Mouse (Mus musculus): ENCODE results near the gene Gm1113. TPM values are rescaled to one million over a fixed set of nuclear protein-coding genes. Genes with fewer than 3 reads are reported as not detected.
A peak's percentile ranks its signal among the peaks of the same experiment; 100 is the strongest.

Gm1113 gene
- polyA plus RNA-seq, 1 experiment from 2014 or later: not detected

GRCm38 (mm10) chr9:35522821-35523515 lies 4.9 kb upstream of the Gm1113 start:
- ATAC-seq (replicated peaks; ENCODE audit: insufficient number of reproducible peaks, low FRiP score, low TSS enrichment): no peak
- no peak overlapping the region for H3K27ac ChIP-seq (ENCODE audit: low read depth, low read length)
- H3K4me3 ChIP-seq (ENCODE audit: low read depth, low read length): no peak overlapping the region
- no peaks in the 10 kb centered on the region for H3K27me3 ChIP-seq (ENCODE audit: control insufficient read depth, insufficient read depth, low read length)
- H3K4me2 ChIP-seq: no peak overlapping the region
- H3K36me3 ChIP-seq (ENCODE audit: control insufficient read depth, insufficient read depth, low read length): no peaks in the 10 kb centered on the region
- H3K9ac ChIP-seq (ENCODE audit: low read depth, low read length): no peak overlapping the region
- H3K9me3 ChIP-seq (replicated peaks; ENCODE audit: control insufficient read depth, low read length): no peaks in the 10 kb centered on the region
- 64% methylated on average over 1 of the region's 1 CpGs for WGBS (ENCODE audit: insufficient replicate concordance)
- no peaks in the 10 kb centered on the region for H3K4me1 ChIP-seq (ENCODE audit: control insufficient read depth, insufficient read depth, low read length)

- H3K4me1 ChIP-seq (ENCODE audit: control insufficient read depth, insufficient read depth, low read length): no peaks in the 10 kb centered on the region
- ATAC-seq (replicated peaks; ENCODE audit: insufficient number of reproducible peaks, low FRiP score, low TSS enrichment): no peak
- 74% methylated on average over 2 of the region's 2 CpGs for WGBS (ENCODE audit: insufficient replicate concordance)
- H3K4me3 ChIP-seq (ENCODE audit: low read depth, low read length): no peak overlapping the region
- no peaks in the 10 kb centered on the region for H3K36me3 ChIP-seq (ENCODE audit: control insufficient read depth, insufficient read depth, low read length)
- no peak overlapping the region for H3K9ac ChIP-seq (ENCODE audit: low read depth, low read length)
- H3K27ac ChIP-seq (ENCODE audit: low read depth, low read length): no peak overlapping the region
- H3K9me3 ChIP-seq (replicated peaks; ENCODE audit: control insufficient read depth, low read length): no peaks in the 10 kb centered on the region
- H3K27me3 ChIP-seq (ENCODE audit: control insufficient read depth, insufficient read depth, low read length): no peaks in the 10 kb centered on the region
- no peak overlapping the region for H3K4me2 ChIP-seq
Measured at GRCm38 (mm10) chr9:35522241-35522640, 4.2 kb upstream of the Gm1113 start.

GRCm38 (mm10) chr9:35520631-35521348 lies 2.7 kb upstream of the Gm1113 start:
- no peak overlapping the region for H3K27ac ChIP-seq (ENCODE audit: low read depth, low read length)
- WGBS (ENCODE audit: insufficient replicate concordance): 67% methylated on average over 6 of the region's 6 CpGs
- no peaks in the 10 kb centered on the region for H3K4me1 ChIP-seq (ENCODE audit: control insufficient read depth, insufficient read depth, low read length)
- no peaks in the 10 kb centered on the region for H3K36me3 ChIP-seq (ENCODE audit: control insufficient read depth, insufficient read depth, low read length)
- H3K4me2 ChIP-seq: no peak overlapping the region
- H3K4me3 ChIP-seq (ENCODE audit: low read depth, low read length): no peak overlapping the region
- ATAC-seq (replicated peaks; ENCODE audit: insufficient number of reproducible peaks, low FRiP score, low TSS enrichment): no peak
- no peaks in the 10 kb centered on the region for H3K27me3 ChIP-seq (ENCODE audit: control insufficient read depth, insufficient read depth, low read length)
- H3K9ac ChIP-seq (ENCODE audit: low read depth, low read length): no peak overlapping the region
- H3K9me3 ChIP-seq (replicated peaks; ENCODE audit: control insufficient read depth, low read length): no peaks in the 10 kb centered on the region

- Histone ChIP-seq H3K36me3 (ENCODE audit: control insufficient read depth, insufficient read depth, low read length) (no peaks in the 10 kb centered on the region), H3K4me2 (no peak overlapping the region), H3K4me1 (ENCODE audit: control insufficient read depth, insufficient read depth, low read length) (no peaks in the 10 kb centered on the region), H3K9me3 (replicated peaks; ENCODE audit: control insufficient read depth, low read length) (no peaks in the 10 kb centered on the region), H3K4me3 (ENCODE audit: low read depth, low read length) (no peak overlapping the region), H3K27ac (ENCODE audit: low read depth, low read length) (no peak overlapping the region), H3K9ac (ENCODE audit: low read depth, low read length) (no peak overlapping the region), H3K27me3 (ENCODE audit: control insufficient read depth, insufficient read depth, low read length) (no peaks in the 10 kb centered on the region)
- WGBS (ENCODE audit: insufficient replicate concordance): 88% methylated on average over 16 of the region's 16 CpGs
- ATAC-seq (replicated peaks; ENCODE audit: insufficient number of reproducible peaks, low FRiP score, low TSS enrichment): no peak
Measured at GRCm38 (mm10) chr9:35516711-35517110, 1.4 kb downstream of the Gm1113 start.

- ATAC-seq (replicated peaks; ENCODE audit: insufficient number of reproducible peaks, low FRiP score, low TSS enrichment): no peak
- WGBS (ENCODE audit: insufficient replicate concordance): 74% methylated on average over 5 of the region's 5 CpGs
- Histone ChIP-seq H3K27ac (ENCODE audit: low read depth, low read length) (no peak overlapping the region), H3K9ac (ENCODE audit: low read depth, low read length) (no peak overlapping the region), H3K4me3 (ENCODE audit: low read depth, low read length) (no peak overlapping the region), H3K9me3 (replicated peaks; ENCODE audit: control insufficient read depth, low read length) (no peaks in the 10 kb centered on the region), H3K4me2 (no peak overlapping the region), H3K4me1 (ENCODE audit: control insufficient read depth, insufficient read depth, low read length) (no peaks in the 10 kb centered on the region), H3K27me3 (ENCODE audit: control insufficient read depth, insufficient read depth, low read length) (no peaks in the 10 kb centered on the region), H3K36me3 (ENCODE audit: control insufficient read depth, insufficient read depth, low read length) (no peaks in the 10 kb centered on the region)
Measured at GRCm38 (mm10) chr9:35516182-35516581, 1.9 kb downstream of the Gm1113 start.

GRCm38 (mm10) chr9:35513900-35514299 lies 4.2 kb downstream of the Gm1113 start:
- Histone ChIP-seq H3K4me3 (ENCODE audit: low read depth, low read length) (no peak overlapping the region), H3K9me3 (replicated peaks; ENCODE audit: control insufficient read depth, low read length) (no peaks in the 10 kb centered on the region), H3K27me3 (ENCODE audit: control insufficient read depth, insufficient read depth, low read length) (0 out of 2 replicates have a peak, but pooled peaks cover 2% of the 10 kb centered on the region), H3K4me1 (ENCODE audit: control insufficient read depth, insufficient read depth, low read length) (no peaks in the 10 kb centered on the region), H3K27ac (ENCODE audit: low read depth, low read length) (no peak overlapping the region), H3K36me3 (ENCODE audit: control insufficient read depth, insufficient read depth, low read length) (no peaks in the 10 kb centered on the region), H3K9ac (ENCODE audit: low read depth, low read length) (no peak overlapping the region), H3K4me2 (no peak overlapping the region)
- 63% methylated on average over 4 of the region's 4 CpGs for WGBS (ENCODE audit: insufficient replicate concordance)
- ATAC-seq (replicated peaks; ENCODE audit: insufficient number of reproducible peaks, low FRiP score, low TSS enrichment): no peak

GRCm38 (mm10) chr9:35508234-35508633 lies 9.8 kb downstream of the Gm1113 start:
- WGBS (ENCODE audit: insufficient replicate concordance): 28% methylated on average over 8 of the region's 8 CpGs
- Histone ChIP-seq H3K9ac (ENCODE audit: low read depth, low read length) (no peak overlapping the region), H3K27me3 (ENCODE audit: control insufficient read depth, insufficient read depth, low read length) (0 out of 2 replicates have a peak, but pooled peaks cover 2% of the 10 kb centered on the region), H3K4me1 (ENCODE audit: control insufficient read depth, insufficient read depth, low read length) (peaks cover 15% of the 10 kb centered on the region), H3K4me3 (ENCODE audit: low read depth, low read length) (no peak overlapping the region), H3K27ac (ENCODE audit: low read depth, low read length) (peak overlapping the region; percentile 80), H3K4me2 (peak overlapping the region; percentile 46), H3K36me3 (ENCODE audit: control insufficient read depth, insufficient read depth, low read length) (no peaks in the 10 kb centered on the region), H3K9me3 (replicated peaks; ENCODE audit: control insufficient read depth, low read length) (no peaks in the 10 kb centered on the region)
- peak; percentile 61 for ATAC-seq (replicated peaks; ENCODE audit: insufficient number of reproducible peaks, low FRiP score, low TSS enrichment)

- no peak for ATAC-seq (replicated peaks; ENCODE audit: insufficient number of reproducible peaks, low FRiP score, low TSS enrichment)
- peaks cover 5% of the 10 kb centered on the region; the same call in 1 of the 2 replicates for H3K36me3 ChIP-seq (ENCODE audit: control insufficient read depth, insufficient read depth, low read length)
- no peaks in the 10 kb centered on the region for H3K9me3 ChIP-seq (replicated peaks; ENCODE audit: control insufficient read depth, low read length)
- no peak overlapping the region for H3K4me3 ChIP-seq (ENCODE audit: low read depth, low read length)
- H3K27me3 ChIP-seq (ENCODE audit: control insufficient read depth, insufficient read depth, low read length): no peaks in the 10 kb centered on the region
- no peak overlapping the region for H3K4me2 ChIP-seq
- H3K4me1 ChIP-seq (ENCODE audit: control insufficient read depth, insufficient read depth, low read length): peaks cover 5% of the 10 kb centered on the region
- no peak overlapping the region for H3K9ac ChIP-seq (ENCODE audit: low read depth, low read length)
- WGBS (ENCODE audit: insufficient replicate concordance): 87% methylated on average over 10 of the region's 10 CpGs
- no peak overlapping the region for H3K27ac ChIP-seq (ENCODE audit: low read depth, low read length)
Measured at GRCm38 (mm10) chr9:35502361-35503000, 15.6 kb downstream of the Gm1113 start.
